Mouse (Mus musculus) right cerebral cortex, postnatal 36 days (tissue): Measurements from ENCODE around the gene Acsf3.

ENCODE experiments used
- DNase-seq, 2 experiments: peaks; one replicate each; pipeline ENCODE4 v3.0.0; 2022; ENCODE audit warnings: low spot score in 2 of 2, mixed read lengths in 1 of 2

The Acsf3 gene

GRCm38 (mm10) chr8:122850641-122851240 is 75.5 kb downstream of the Acsf3 start:
- no peak for DNase-seq

- no peak for DNase-seq
Observed at GRCm38 (mm10) chr8:122851692-122852545, 76.6 kb downstream of the Acsf3 start.

- no peak for DNase-seq
Observed at GRCm38 (mm10) chr8:122852546-122852905, 77.2 kb downstream of the Acsf3 start.

GRCm38 (mm10) chr8:122853340-122853771 is 78.1 kb downstream of the Acsf3 start:
- no peak for DNase-seq

GRCm38 (mm10) chr8:122854388-122854787 is 79.1 kb downstream of the Acsf3 start:
- DNase-seq: no peak

GRCm38 (mm10) chr8:122855123-122855522 is 79.8 kb downstream of the Acsf3 start:
- no peak for DNase-seq

GRCm38 (mm10) chr8:122856288-122856687 is 81.0 kb downstream of the Acsf3 start:
- DNase-seq: no peak

- no peak for DNase-seq
Observed at GRCm38 (mm10) chr8:122859843-122860242, 84.6 kb downstream of the Acsf3 start.

GRCm38 (mm10) chr8:122864719-122865129 is 89.4 kb downstream of the Acsf3 start:
- DNase-seq: no peak

- no peak for DNase-seq
Observed at GRCm38 (mm10) chr8:122865441-122865840, 90.2 kb downstream of the Acsf3 start.

- no peak for DNase-seq
Observed at GRCm38 (mm10) chr8:122866231-122866630, 90.9 kb downstream of the Acsf3 start.
